8 mouse cellular contexts compared by ENCODE assay signal in the genomic region with DNA sequence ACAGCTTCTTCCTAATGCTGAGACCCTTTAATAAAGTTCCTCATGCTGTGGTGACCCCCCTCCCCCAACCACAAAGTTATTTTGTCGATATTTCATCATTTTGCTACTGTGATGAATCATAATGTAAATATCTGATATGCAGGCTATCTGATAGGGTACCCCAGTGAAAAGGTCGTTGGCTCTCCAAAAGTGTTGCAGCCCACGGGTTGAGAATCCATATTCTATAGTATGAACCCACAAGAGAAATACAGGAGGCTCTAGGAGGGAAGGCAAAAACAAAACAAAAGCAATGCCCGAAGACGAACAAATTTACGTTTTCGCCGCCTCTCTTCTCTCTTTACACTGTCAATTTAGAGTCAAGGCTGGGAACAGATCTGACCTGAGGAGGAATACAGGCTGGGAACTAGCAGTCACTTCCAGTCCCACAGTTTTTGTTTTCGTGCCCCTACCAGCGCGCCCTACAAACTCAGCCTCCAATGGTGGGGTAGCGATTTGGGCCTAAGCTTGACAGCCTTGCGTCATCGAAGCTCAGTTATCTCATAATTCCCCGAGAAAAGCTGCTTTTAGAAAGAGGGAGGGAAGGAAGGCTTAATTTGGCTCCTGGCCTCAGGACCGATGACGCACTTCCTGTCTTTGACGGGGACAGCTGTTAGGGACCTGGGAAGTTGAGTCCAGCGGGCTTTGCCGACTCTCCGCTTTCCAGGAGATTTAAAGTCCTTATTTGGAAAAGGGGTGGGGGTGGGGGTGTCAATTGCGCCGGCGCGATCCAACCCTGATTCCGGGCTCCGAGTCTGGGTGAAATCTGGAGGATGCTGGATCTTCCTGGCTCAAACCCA. TPM values are rescaled to one million over a fixed set of nuclear protein-coding genes. Genes with fewer than 3 reads are reported as not detected.
DNase-seq lines count a peak whose midpoint lies in the region; ATAC-seq lines count a peak whose summit lies in the region.

No protein-coding gene starts in this region.

- peak; percentile 86 for DNase-seq in ZHBTc4 (ENCODE audit: low read depth, low spot score)
- DNase-seq in cerebellum, postnatal 4 days (ENCODE audit: low spot score in 2 of 2) = peak; percentile 46 to 64
- DNase-seq in frontal cortex, postnatal 36 days (ENCODE audit: low spot score in 2 of 2) = peak; percentile 88 to 91
- DNase-seq in hindbrain, embryonic 14.5 days (ENCODE audit: low spot score) = peak; percentile 88
- DNase-seq in layer of hippocampus, postnatal 25 days (ENCODE audit: extremely low spot score in 1 of 2, low spot score in 1 of 2) = peak; percentile 67 to 68
- DNase-seq in lung, postnatal 14 days = peak; percentile 82
- peak; percentile 75 for DNase-seq in ovary, postnatal 36 days (ENCODE audit: low spot score)
- peak; percentile 36 for DNase-seq in thymus, postnatal 14 days

- H3K4me1 ChIP-seq in hindbrain, embryonic 14.5 days (replicated peaks; ENCODE audit: control insufficient read depth, insufficient read depth, low read length) = peaks cover 14% of the 10 kb centered on the region

- H3K9ac ChIP-seq in hindbrain, embryonic 14.5 days = peak overlapping the region; percentile 77

- ATAC-seq in hindbrain, embryonic 14.5 days (ENCODE audit: low FRiP score) = peak; percentile 97

- no peaks in the 10 kb centered on the region for H3K36me3 ChIP-seq in hindbrain, embryonic 14.5 days (replicated peaks; ENCODE audit: control insufficient read depth, insufficient read depth)

- no peaks in the 10 kb centered on the region for H3K27me3 ChIP-seq in hindbrain, embryonic 14.5 days (ENCODE audit: control insufficient read depth, insufficient read depth, low read length)

- peak overlapping the region; percentile 52 for H3K4me3 ChIP-seq in hindbrain, embryonic 14.5 days (replicated peaks; ENCODE audit: low read length)

- H3K4me2 ChIP-seq in hindbrain, embryonic 14.5 days (replicated peaks) = peak overlapping the region; percentile 78

- no peaks in the 10 kb centered on the region for H3K9me3 ChIP-seq in hindbrain, embryonic 14.5 days (ENCODE audit: control insufficient read depth, low read length)

- peak overlapping the region; percentile 89 for H3K27ac ChIP-seq in hindbrain, embryonic 14.5 days

- WGBS in hindbrain, embryonic 14.5 days = 5% methylated on average over 27 of the region's 27 CpGs

RNA-seq across cellular contexts. Expression of a gene that starts 5.6 kb away (rescaled TPM):
- polyA plus RNA-seq in hindbrain, embryonic 14.5 days (2014; fragmentation: Nextera tagmentation; extraction: Ambion mirVana) = 55.8 and 59.7 TPM in 2 replicates
- total RNA-seq in layer of hippocampus, postnatal 25 days (2021) = 10 to 100 TPM; 35.6 to 42.4 TPM

RNA-seq across cellular contexts. Expression of a gene that starts 32.7 kb away (rescaled TPM):
- 3.3 and 3.7 TPM in 2 replicates for polyA plus RNA-seq in hindbrain, embryonic 14.5 days (2014; fragmentation: Nextera tagmentation; extraction: Ambion mirVana)
- 1 to 10 TPM; 1.2 to 1.8 TPM for total RNA-seq in layer of hippocampus, postnatal 25 days (2021)

RNA-seq across cellular contexts. Expression of a gene that starts 45.3 kb away (rescaled TPM):
- 14.1 and 17.4 TPM in 2 replicates for polyA plus RNA-seq in hindbrain, embryonic 14.5 days (2014; fragmentation: Nextera tagmentation; extraction: Ambion mirVana)
- total RNA-seq in layer of hippocampus, postnatal 25 days (2021) = 10 to 100 TPM; 45.3 to 47.3 TPM

RNA-seq across cellular contexts. Expression of a gene that starts 45.6 kb away (rescaled TPM):
- polyA plus RNA-seq in hindbrain, embryonic 14.5 days (2014; fragmentation: Nextera tagmentation; extraction: Ambion mirVana) = 11.6 and 12.5 TPM in 2 replicates
- total RNA-seq in layer of hippocampus, postnatal 25 days (2021) = 1 to 10 TPM; 8.5 to 9.7 TPM

Comparison
In these comparisons a context has a peak if more than half of its experiments do, and no peak if none do; other contexts are left out.
1. Peak in every context shown above with its lines: DNase-seq, ATAC-seq, H3K4me3 ChIP-seq and H3K27ac ChIP-seq.
2. DNase-seq: peak in every context shown above with its lines; median percentile 90 in frontal cortex, postnatal 36 days; 88 in hindbrain, embryonic 14.5 days; 86 in ZHBTc4; 82 in lung, postnatal 14 days; 75 in ovary, postnatal 36 days; 68 in layer of hippocampus, postnatal 25 days; 55 in cerebellum, postnatal 4 days; 36 in thymus, postnatal 14 days.